Mouse (Mus musculus): ENCODE measurements around the gene Lmbrd1. TPM values are rescaled to one million over a fixed set of nuclear protein-coding genes. Genes with fewer than 3 reads are reported as not detected.
"Not testable (repeated sequence)": the region's sequence is repeated elsewhere in the genome, so short reads cannot be mapped to it uniquely, and the experiment has no call there.

Gene Lmbrd1
- polyA plus RNA-seq (2015; fragmentation: Nextera tagmentation; extraction: Ambion mirVana) = 43.2 and 44.0 TPM in 2 replicates

DNA sequence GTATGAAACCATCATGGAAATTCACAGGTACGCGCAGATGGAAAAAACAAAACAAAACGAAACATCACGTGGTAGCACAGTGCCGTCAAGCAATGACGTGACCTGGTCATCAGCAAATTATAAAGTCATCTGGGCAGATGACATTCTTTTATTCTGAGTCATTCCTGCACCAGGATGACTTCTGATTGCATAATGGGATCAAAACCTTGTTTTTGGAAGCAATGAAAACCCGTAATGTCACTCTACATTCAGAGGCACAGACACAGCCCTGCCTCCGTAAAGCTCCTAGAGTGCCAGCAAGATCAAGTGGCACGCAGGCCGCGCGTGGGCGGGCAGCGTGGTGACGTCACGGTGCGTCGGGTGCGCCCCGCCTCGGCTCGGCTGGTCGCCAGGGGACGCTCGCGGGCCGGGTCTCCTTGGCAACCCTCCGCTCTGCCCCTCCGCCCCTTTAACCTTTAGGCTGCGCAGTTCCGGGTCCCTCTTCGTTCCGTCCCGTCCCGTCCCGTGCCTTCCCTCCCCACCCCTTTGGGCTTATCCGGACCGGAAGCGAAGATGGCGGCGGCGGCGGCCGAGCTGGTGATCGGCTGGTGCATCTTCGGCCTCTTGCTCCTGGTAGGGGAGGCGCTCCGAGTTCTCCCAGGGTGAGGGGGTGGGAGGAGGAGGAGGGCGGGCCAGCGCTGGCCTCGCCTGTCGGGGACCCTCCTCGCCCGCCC, at the start of gene Lmbrd1:
Gene Lmbrd1 (plus strand): TSS at position 426 of the 713 bp plus-strand sequence.
- under 1% methylated on average over 48 of the region's 54 CpGs for WGBS
- no peaks in the 10 kb centered on the region for H3K9me3 ChIP-seq (replicated peaks; ENCODE audit: low read length)
- DNase-seq (ENCODE audit: low spot score) = peak; percentile 88
- peak; percentile 79 for TF ChIP-seq CTCF (IDR thresholded peaks at IDR 0.05; ENCODE audit: low read depth)
- H3K4me3 ChIP-seq (replicated peaks; ENCODE audit: low read depth, low read length) = peak within 1 kb of the TSS; percentile 91
- H3K4me1 ChIP-seq (replicated peaks; ENCODE audit: insufficient read depth, low read length) = 0 out of 2 replicates have a peak, but pooled peaks cover 3% of the 10 kb centered on the region
- peak within 1 kb of the TSS; percentile 67 for H3K4me2 ChIP-seq (ENCODE audit: low read length)
- peak; percentile 94 for ATAC-seq (replicated peaks; ENCODE audit: low FRiP score, low read depth)
- H3K27me3 ChIP-seq (ENCODE audit: insufficient read depth, low read length) = no peaks in the 10 kb centered on the region
- H3K36me3 ChIP-seq (ENCODE audit: insufficient read depth, low read length) = no peaks in the 10 kb centered on the region
- H3K9ac ChIP-seq (ENCODE audit: low read depth, low read length) = peak within 1 kb of the TSS; percentile 85
- H3K27ac ChIP-seq = peak within 1 kb of the TSS; percentile 81

DNA sequence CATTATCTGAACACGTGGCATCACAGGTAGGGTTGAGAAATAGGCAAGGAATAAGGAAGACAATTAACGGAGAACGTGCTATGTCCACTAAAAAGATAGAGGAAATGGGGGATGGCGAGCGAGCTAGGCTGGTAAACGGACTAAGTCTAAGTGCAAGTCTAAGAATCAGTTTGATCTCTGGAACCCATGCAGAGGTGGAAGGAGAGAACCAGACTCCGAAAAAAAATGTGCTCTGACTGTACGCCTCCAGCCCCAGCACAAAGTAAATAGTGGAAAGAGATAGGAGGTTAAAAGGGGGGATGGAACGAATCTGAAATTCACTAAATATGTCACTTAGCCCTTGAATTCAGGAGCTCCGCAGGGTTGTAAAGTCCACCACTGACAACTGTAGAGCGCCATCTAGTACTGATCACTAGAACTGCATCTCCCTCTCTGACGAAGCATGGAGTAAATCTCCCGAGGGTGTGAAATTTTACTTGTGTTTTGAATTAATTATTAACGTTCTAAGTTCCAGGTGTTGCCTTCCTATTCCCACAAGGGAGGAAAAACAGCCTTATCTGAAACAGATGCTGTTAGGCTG, 44.8 kb upstream of the Lmbrd1 start:
- Histone ChIP-seq H3K9ac (ENCODE audit: low read depth, low read length) (no peak overlapping the region), H3K4me1 (replicated peaks; ENCODE audit: insufficient read depth, low read length) (no peaks in the 10 kb centered on the region), H3K4me3 (replicated peaks; ENCODE audit: low read depth, low read length) (no peak overlapping the region), H3K27ac (no peak overlapping the region), H3K9me3 (replicated peaks; ENCODE audit: low read length) (no peaks in the 10 kb centered on the region), H3K4me2 (ENCODE audit: low read length) (no peak overlapping the region), H3K36me3 (ENCODE audit: insufficient read depth, low read length) (no peaks in the 10 kb centered on the region), H3K27me3 (ENCODE audit: insufficient read depth, low read length) (no peaks in the 10 kb centered on the region)
- TF ChIP-seq CTCF (IDR thresholded peaks at IDR 0.05; ENCODE audit: low read depth) = peak; percentile 71
- DNase-seq (ENCODE audit: low spot score) (peak; percentile 74), ATAC-seq (replicated peaks; ENCODE audit: low FRiP score, low read depth) (0 out of 2 replicates have a peak, but pooled peaks have one; percentile 36)
- WGBS = 36% methylated on average over 14 of the region's 14 CpGs

GRCm38 (mm10) chr1:24650100-24650499, 28.3 kb upstream of the Lmbrd1 start:
- no peaks in the 10 kb centered on the region for H3K27me3 ChIP-seq (ENCODE audit: insufficient read depth, low read length)
- no peaks in the 10 kb centered on the region for H3K9me3 ChIP-seq (replicated peaks; ENCODE audit: low read length)
- no peak overlapping the region for H3K4me2 ChIP-seq (ENCODE audit: low read length)
- DNase-seq (ENCODE audit: low spot score) (no peak), ATAC-seq (replicated peaks; ENCODE audit: low FRiP score, low read depth) (no peak)
- 35% methylated on average over 2 of the region's 2 CpGs for WGBS
- H3K4me3 ChIP-seq (replicated peaks; ENCODE audit: low read depth, low read length) = no peak overlapping the region
- H3K4me1 ChIP-seq (replicated peaks; ENCODE audit: insufficient read depth, low read length) = no peaks in the 10 kb centered on the region
- no peak for TF ChIP-seq CTCF (IDR thresholded peaks at IDR 0.05; ENCODE audit: low read depth)
- no peak overlapping the region for H3K9ac ChIP-seq (ENCODE audit: low read depth, low read length)
- H3K27ac ChIP-seq = no peak overlapping the region
- H3K36me3 ChIP-seq (ENCODE audit: insufficient read depth, low read length) = no peaks in the 10 kb centered on the region

DNA sequence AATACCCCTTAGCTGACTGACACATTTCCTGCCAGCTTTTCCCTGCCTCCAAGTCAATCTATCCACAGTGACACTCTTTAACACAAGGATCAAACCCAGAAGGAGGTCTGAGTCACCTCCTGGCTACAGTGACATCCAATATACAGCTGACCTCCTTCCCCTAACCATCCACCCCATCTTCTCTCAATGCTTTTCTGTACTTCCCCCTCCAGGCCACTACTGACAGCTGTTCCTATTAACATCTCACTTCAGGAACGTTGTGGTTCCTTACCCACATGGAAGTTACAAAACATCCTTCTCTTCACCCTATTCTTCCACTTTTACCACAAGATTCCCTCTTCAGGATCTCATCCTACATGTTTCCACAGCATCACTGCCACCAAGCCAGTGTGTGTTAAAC, 18.5 kb upstream of the Lmbrd1 start:
- H3K27me3 ChIP-seq (ENCODE audit: insufficient read depth, low read length) = no peaks in the 10 kb centered on the region
- H3K27ac ChIP-seq = no peak overlapping the region
- 59% methylated on average over 1 of the region's 1 CpGs for WGBS
- H3K9me3 ChIP-seq (replicated peaks; ENCODE audit: low read length) = no peaks in the 10 kb centered on the region
- no peaks in the 10 kb centered on the region for H3K36me3 ChIP-seq (ENCODE audit: insufficient read depth, low read length)
- DNase-seq (ENCODE audit: low spot score) (no peak), ATAC-seq (replicated peaks; ENCODE audit: low FRiP score, low read depth) (no peak)
- H3K4me3 ChIP-seq (replicated peaks; ENCODE audit: low read depth, low read length) = no peak overlapping the region
- no peak for TF ChIP-seq CTCF (IDR thresholded peaks at IDR 0.05; ENCODE audit: low read depth)
- H3K4me1 ChIP-seq (replicated peaks; ENCODE audit: insufficient read depth, low read length) = no peaks in the 10 kb centered on the region
- no peak overlapping the region for H3K4me2 ChIP-seq (ENCODE audit: low read length)
- H3K9ac ChIP-seq (ENCODE audit: low read depth, low read length) = no peak overlapping the region

DNA sequence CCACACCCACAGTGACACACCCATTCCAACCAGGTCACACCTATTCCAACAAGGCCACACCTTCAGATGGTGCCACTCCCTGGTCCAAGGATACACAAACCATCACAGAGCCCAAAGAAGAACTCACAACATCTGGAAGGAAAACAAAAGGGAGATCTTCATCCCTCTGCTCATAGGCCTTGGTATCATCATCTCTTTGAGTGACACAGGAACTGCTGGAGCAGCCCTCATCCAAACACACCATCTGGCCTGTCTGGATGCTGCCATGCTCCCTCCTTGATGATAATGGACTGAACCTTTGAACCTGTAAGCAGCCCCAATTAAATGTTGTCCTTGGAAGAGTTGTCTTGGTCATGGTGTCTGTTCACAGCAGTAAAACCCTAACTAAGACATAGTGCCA, 17.8 kb upstream of the Lmbrd1 start:
- H3K9ac ChIP-seq (ENCODE audit: low read depth, low read length); H3K4me3 ChIP-seq (replicated peaks; ENCODE audit: low read depth, low read length); H3K27ac ChIP-seq; ATAC-seq (replicated peaks; ENCODE audit: low FRiP score, low read depth); H3K4me1 ChIP-seq (replicated peaks; ENCODE audit: insufficient read depth, low read length); H3K9me3 ChIP-seq (replicated peaks; ENCODE audit: low read length); H3K27me3 ChIP-seq (ENCODE audit: insufficient read depth, low read length); DNase-seq (ENCODE audit: low spot score); H3K4me2 ChIP-seq (ENCODE audit: low read length); H3K36me3 ChIP-seq (ENCODE audit: insufficient read depth, low read length): not testable (repeated sequence)

DNA sequence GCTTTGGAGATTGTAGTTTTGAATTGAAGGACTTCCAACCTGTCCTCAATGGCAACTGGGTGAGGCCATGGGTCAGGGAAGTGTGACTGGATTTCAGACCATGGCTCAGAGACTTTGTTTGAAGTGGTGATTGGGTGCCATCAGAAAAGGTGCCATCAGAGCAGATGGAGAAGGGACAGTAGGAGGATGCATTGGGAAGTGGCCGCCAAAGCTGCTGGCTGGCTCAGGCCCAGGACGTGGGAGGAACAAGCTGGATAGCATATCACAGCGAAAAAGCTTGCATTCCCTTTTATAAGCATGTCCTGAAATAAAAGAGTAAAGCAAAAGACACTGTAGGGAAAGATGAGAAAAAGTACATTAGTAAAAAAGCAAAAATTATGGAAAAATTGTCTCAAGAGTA, 16.9 kb upstream of the Lmbrd1 start:
- 81% methylated on average over 3 of the region's 3 CpGs for WGBS
- no peak for DNase-seq (ENCODE audit: low spot score)
- no peak for ATAC-seq (replicated peaks; ENCODE audit: low FRiP score, low read depth)
- Histone ChIP-seq H3K4me3 (replicated peaks; ENCODE audit: low read depth, low read length) (no peak overlapping the region), H3K4me1 (replicated peaks; ENCODE audit: insufficient read depth, low read length) (no peaks in the 10 kb centered on the region), H3K4me2 (ENCODE audit: low read length) (no peak overlapping the region), H3K9ac (ENCODE audit: low read depth, low read length) (no peak overlapping the region), H3K36me3 (ENCODE audit: insufficient read depth, low read length) (no peaks in the 10 kb centered on the region), H3K27me3 (ENCODE audit: insufficient read depth, low read length) (no peaks in the 10 kb centered on the region), H3K27ac (no peak overlapping the region), H3K9me3 (replicated peaks; ENCODE audit: low read length) (no peaks in the 10 kb centered on the region)
- no peak for TF ChIP-seq CTCF (IDR thresholded peaks at IDR 0.05; ENCODE audit: low read depth)
